Mouse (Mus musculus): ENCODE results near the gene Atad3a.
A peak's percentile ranks its signal among the peaks of the same experiment; 100 is the strongest.

The Atad3a gene

GRCm38 (mm10) chr4:155739741-155740636 lies 20.9 kb downstream of the Atad3a start:
- no peak for DNase-seq (ENCODE audit: low spot score in 2 of 2)

- no peak for DNase-seq (ENCODE audit: low spot score in 2 of 2)
Measured at GRCm38 (mm10) chr4:155739152-155739551, 21.7 kb downstream of the Atad3a start.

DNA sequence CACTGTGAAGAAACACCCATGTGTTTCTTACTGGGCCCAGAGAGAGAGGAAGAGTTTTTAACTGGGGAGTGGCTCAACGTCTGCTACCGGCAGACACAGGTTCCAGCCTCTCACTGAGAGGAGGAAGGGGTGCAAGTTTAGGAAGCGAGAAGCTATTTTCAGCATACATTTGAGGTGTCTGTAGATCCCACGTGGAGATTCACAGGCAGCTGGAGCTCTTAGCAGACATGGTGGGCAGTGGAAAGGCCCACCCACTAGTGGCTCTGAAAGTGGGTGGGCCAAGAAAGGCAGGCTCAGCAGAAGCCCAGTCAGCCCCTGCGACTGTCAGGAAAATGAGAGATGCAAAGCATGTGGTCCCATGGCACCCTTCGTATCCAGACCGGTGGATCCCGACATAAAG lies 22.6 kb downstream of the Atad3a start:
- DNase-seq (ENCODE audit: low spot score in 2 of 2) = peak; percentile 54 to 77

DNA sequence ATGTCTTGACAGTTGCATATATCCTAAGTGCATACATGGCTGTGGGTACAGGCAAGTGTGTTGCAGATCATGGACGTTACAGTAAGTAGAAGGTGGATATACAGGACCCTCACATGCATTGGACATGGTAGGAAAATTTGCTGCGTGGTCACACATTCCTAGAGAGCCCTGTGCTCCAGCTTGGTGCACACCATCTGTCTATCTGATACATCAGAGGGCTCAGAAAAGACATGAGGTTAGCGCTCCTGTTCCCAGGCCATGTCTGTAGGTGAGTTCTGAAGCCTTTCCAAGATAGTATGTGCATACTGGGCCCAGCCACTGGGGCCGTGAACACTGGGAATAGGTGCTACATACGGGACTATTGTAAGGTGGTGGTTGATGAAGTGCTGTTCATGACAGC lies 24.5 kb downstream of the Atad3a start:
- no peak for DNase-seq (ENCODE audit: low spot score in 2 of 2)

DNA sequence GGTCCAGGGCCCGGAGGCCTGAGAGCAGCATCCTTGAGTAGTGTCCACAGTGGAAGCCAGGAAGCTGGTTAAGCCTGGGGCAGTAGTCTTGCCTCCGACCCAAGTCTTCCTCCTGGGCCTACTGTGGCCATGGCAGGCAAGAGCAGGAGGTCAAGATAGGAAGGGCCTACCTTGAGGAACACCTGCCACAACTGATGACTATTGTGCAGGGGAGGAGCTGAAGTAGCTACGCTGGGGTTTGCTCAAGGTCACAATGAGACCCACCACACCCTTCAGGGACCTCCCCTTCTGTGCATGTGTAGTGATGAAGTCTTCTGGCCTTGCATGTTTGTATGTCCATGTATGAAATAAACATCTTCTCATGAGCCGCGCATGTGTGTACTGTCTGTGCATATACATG lies 25.1 kb downstream of the Atad3a start:
- no peak for DNase-seq (ENCODE audit: low spot score in 2 of 2)

DNA sequence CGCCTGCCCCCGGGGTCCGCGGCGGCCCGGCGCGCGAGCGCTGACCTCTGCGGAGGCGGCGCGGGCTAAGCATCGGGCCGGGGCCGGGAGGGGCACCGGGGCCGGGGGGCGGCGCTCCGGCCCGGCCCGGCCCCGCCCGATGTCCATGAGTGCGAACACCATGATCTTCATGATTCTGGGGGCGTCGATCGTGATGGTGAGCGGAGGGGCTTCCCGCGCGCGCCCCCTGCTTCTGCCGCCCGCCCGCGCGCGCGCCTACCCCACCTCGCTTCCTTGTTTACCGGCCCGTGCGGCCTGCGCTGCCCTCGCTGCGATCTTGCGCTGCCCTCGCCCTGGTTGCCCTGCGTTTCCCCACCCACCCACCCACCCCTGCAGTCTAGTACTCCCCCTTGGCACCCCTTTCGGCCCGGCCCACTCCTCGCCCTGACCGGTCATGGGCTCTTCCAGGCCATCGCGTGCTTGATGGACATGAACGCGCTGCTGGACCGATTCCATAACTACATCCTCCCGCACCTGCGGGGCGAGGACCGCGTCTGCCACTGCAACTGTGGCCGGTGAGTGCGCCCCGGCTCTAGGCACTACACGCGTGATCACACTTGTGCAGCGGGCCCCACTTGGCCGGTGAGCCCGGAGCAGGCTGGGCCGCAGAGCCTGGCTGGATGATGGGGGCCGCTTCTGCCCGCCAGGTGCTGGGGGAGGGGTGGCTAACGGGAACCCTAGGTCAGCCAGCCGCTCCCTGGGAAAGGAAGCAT lies 25.8 kb downstream of the Atad3a start:
- peak in 1 of 2 experiments; percentile 28 for DNase-seq (ENCODE audit: low spot score in 2 of 2)

GRCm38 (mm10) chr4:155734350-155734941 lies 26.4 kb downstream of the Atad3a start, which contains the start of gene Tmem240:
Tmem240 (plus strand) TSS chr4:155734800.
- peak; percentile 88 to 91 for DNase-seq (ENCODE audit: low spot score in 2 of 2)

GRCm38 (mm10) chr4:155733267-155733666 lies 27.6 kb downstream of the Atad3a start:
- no peak for DNase-seq (ENCODE audit: low spot score in 2 of 2)

DNA sequence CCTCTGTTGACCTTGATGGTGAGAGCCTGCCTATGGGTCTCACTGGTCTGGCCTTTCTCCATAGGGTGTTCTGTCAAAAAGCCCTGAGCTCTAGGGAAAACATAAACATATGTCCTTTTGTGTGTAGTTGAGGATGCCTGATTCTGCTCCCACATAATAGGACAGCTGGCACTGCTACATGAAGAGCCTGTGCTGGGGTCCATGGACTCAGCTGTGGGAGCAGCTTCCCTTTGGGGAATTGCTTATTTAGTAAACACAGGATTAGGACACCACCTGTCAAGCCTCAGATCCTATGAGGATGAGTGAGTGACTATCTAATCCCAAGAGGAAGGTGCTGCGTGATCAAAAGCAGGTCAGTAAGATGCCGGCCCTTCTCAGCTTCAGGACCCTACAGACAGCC lies 32.9 kb downstream of the Atad3a start:
- DNase-seq (ENCODE audit: low spot score in 2 of 2) = no peak

GRCm38 (mm10) chr4:155721668-155722083 lies 39.2 kb downstream of the Atad3a start:
- DNase-seq (ENCODE audit: low spot score in 2 of 2) = no peak

- no peak for DNase-seq (ENCODE audit: low spot score in 2 of 2)
Measured at GRCm38 (mm10) chr4:155710521-155711252, 50.2 kb downstream of the Atad3a start.

- no peak for DNase-seq (ENCODE audit: low spot score in 2 of 2)
Measured at GRCm38 (mm10) chr4:155708988-155709387, 51.9 kb downstream of the Atad3a start.

DNA sequence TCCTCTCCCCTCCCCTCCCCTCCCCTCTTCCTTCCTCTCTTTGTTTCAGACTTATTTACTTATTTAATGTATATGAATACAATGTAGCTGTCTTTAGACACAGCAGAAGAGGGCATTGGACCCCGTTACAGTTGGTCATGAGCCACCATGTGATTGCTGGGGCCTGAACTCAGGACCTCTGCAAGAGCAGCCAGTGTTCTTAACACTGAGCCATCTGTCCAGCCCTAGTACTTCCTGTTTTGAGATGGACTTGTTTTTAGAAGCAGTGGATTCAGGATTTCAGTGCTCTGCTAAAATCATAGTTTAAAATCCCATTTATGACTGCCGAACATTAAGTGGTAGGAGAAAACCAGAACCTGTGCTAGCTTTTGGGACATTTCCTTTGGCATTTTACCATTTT lies 52.3 kb downstream of the Atad3a start:
- DNase-seq (ENCODE audit: low spot score in 2 of 2) = no peak

DNA sequence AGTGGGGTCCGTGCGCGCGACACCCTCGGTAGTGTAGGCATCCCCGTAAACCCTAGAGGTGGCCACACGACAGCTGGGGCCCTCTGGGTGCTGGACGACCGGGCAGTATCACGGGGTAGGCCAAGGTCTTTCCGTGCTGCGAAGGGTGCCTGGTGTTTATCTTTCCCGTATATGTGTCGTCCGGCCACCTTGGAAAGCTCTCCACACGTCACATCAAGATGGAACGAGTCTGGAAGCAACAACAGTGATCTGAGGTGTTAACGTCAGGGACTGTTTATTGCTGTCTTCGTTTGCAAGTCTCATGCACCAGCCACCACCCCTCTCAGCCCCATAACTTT lies 55.3 kb downstream of the Atad3a start:
- no peak for DNase-seq (ENCODE audit: low spot score in 2 of 2)

- DNase-seq (ENCODE audit: low spot score in 2 of 2) = peak; percentile 89 to 92
Measured at GRCm38 (mm10) chr4:155704721-155705591, 55.9 kb downstream of the Atad3a start, which contains the start of gene Ssu72. Ssu72 (plus strand) TSS chr4:155704800.

DNA sequence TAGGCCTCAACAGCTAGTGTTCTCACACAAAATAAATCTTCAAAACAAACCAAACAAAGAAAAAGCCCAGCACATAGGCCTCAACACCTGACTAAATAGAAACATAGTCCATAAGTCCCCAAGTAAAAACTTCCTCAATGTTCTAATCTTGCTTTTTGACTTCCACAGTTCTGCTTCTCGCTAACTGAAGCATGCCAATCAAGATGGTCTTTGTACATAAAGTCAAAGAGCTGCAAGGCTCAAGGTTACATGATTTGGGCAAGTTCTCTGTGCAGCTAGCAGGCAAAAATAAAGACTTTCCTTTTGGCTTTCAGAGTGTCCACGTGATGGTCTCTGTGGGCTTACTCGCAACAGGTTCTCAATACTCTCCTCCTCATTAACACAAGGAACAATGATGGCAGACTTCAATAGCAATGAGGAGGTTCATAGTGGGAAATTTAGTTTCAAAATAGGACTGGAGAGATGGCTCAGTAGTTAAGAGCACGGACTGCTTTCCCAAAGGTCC lies 57.4 kb downstream of the Atad3a start:
- DNase-seq (ENCODE audit: low spot score in 2 of 2) = no peak

GRCm38 (mm10) chr4:155700425-155700824 lies 60.5 kb downstream of the Atad3a start:
- no peak for DNase-seq (ENCODE audit: low spot score in 2 of 2)

DNA sequence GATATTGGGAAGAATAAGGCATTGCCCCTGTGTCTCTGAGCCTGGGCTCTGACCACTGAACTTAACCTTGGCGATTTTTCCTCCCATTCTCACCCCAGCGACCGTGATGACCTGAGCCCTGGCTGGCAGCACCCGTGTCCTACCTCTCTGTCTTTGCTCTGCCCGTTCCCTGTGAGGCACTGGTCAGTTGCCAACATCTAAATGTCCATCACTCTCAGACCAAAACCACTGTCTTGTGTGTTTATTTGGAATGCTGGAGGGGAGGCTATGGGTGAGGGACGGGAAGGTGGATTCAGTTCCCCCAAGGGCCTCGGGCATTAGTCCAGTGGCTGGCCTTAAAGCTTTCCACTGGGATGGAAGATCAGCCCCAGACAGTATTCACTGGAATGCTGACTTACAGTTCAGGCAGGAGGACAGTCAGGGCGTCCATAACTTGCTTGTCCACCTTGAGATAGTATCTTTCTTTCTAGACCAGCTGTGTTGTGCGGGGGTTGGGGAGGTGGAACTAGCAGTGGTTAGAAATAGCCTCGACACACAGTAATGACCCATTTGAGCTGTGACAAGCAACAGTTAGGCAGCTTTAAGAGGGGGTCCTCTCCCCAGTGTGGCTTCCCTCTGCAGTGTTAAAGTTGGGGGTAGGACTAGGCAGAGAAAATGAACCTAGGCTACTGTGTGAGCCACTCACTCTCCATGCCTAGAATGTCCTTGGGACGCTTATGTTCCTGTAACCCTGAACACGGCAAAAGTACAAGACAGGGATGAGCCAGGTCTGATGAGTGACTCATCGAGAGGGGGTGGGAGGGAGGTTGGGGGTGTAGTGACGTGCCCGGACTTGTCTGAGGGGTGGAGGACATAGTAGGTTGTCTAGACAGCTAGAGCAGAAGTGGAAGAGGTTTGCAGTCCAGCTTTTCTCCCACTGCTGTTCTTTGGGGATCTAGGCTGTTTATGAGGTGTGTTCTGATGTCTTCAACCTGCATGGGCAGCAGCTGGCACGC lies 64.3 kb downstream of the Atad3a start:
- no peak for DNase-seq (ENCODE audit: low spot score in 2 of 2)

- no peak for DNase-seq (ENCODE audit: low spot score in 2 of 2)
Measured at GRCm38 (mm10) chr4:155695531-155696062, 65.3 kb downstream of the Atad3a start.

All from right cerebral cortex, postnatal 36 days (tissue).